7 mouse cellular contexts compared by ENCODE assay signal in genomic region chr12:56696174-56697010, GRCm38 (mm10). TPM values are rescaled to one million over a fixed set of nuclear protein-coding genes. Genes with fewer than 3 reads are reported as not detected.
DNase-seq lines count a peak whose midpoint lies in the region; ATAC-seq and TF ChIP-seq lines count a peak whose summit lies in the region.

No protein-coding gene starts in this region.

- peak overlapping the region; percentile 47 for H3K4me2 ChIP-seq in forebrain, embryonic 12.5 days
- H3K4me2 ChIP-seq in liver, embryonic 14.5 days (ENCODE audit: low read depth): peak overlapping the region; percentile 8

- no peak for TF ChIP-seq CTCF in liver, embryonic 14.5 days (IDR thresholded peaks at IDR 0.05; ENCODE audit: low read depth)

- no peak for ATAC-seq in megakaryocyte, adult 5-6 weeks (ENCODE audit: poor library complexity, severe bottlenecking)
- no peak for ATAC-seq in forebrain, embryonic 12.5 days (ENCODE audit: low FRiP score)
- ATAC-seq in liver, embryonic 14.5 days (ENCODE audit: insufficient read depth): no peak

- H3K36me3 ChIP-seq in megakaryocyte, embryonic 14.5 days (replicated peaks; ENCODE audit: low read length): no peaks in the 10 kb centered on the region
- no peaks in the 10 kb centered on the region for H3K36me3 ChIP-seq in forebrain, embryonic 12.5 days (replicated peaks)
- no peaks in the 10 kb centered on the region for H3K36me3 ChIP-seq in liver, embryonic 14.5 days (replicated peaks; ENCODE audit: control insufficient read depth, insufficient read depth, low read depth)

- DNase-seq in liver, embryonic 14.5 days (ENCODE audit: low read depth in 3 of 3, low spot score in 3 of 3): no peak
- DNase-seq in yolk sac, embryonic 10.5 days (ENCODE audit: low spot score): peak; percentile 24
- DNase-seq in ovary, postnatal 36 days (ENCODE audit: low spot score): no peak
- no peak for DNase-seq in spleen, postnatal 10 days (ENCODE audit: low spot score in 2 of 2)

- H3K9me3 ChIP-seq in megakaryocyte, embryonic 14.5 days: peaks cover 49% of the 10 kb centered on the region
- H3K9me3 ChIP-seq in forebrain, embryonic 12.5 days: no peaks in the 10 kb centered on the region
- H3K9me3 ChIP-seq in liver, embryonic 14.5 days (ENCODE audit: control insufficient read depth, low read length): no peaks in the 10 kb centered on the region

- peaks cover 94% of the 10 kb centered on the region for H3K27me3 ChIP-seq in megakaryocyte, embryonic 14.5 days (replicated peaks)
- peaks cover 94% of the 10 kb centered on the region for H3K27me3 ChIP-seq in forebrain, embryonic 12.5 days
- peaks cover 98% of the 10 kb centered on the region for H3K27me3 ChIP-seq in liver, embryonic 14.5 days (ENCODE audit: control insufficient read depth, insufficient read depth, low read length)

- WGBS in forebrain, embryonic 12.5 days: under 1% methylated on average over 57 of the region's 57 CpGs
- 2% methylated on average over 57 of the region's 57 CpGs for WGBS in liver, embryonic 14.5 days (ENCODE audit: insufficient replicate concordance)

- peaks cover 44% of the 10 kb centered on the region for H3K4me1 ChIP-seq in megakaryocyte, embryonic 14.5 days
- peaks cover 32% of the 10 kb centered on the region for H3K4me1 ChIP-seq in forebrain, embryonic 12.5 days
- H3K4me1 ChIP-seq in liver, embryonic 14.5 days (replicated peaks; ENCODE audit: control insufficient read depth in 2 of 2, insufficient read depth in 2 of 2, low read length in 1 of 2): no peaks in the 10 kb centered on the region

- H3K27ac ChIP-seq in forebrain, embryonic 12.5 days: no peak overlapping the region
- no peak overlapping the region for H3K27ac ChIP-seq in liver, embryonic 14.5 days

- TF ChIP-seq EP300 in liver, embryonic 14.5 days (IDR thresholded peaks at IDR 0.05; ENCODE audit: low read depth): no peak

- H3K9ac ChIP-seq in forebrain, embryonic 12.5 days: no peak overlapping the region
- H3K9ac ChIP-seq in liver, embryonic 14.5 days (replicated peaks): no peak overlapping the region

- peak overlapping the region; percentile 80 for H3K4me3 ChIP-seq in megakaryocyte, embryonic 14.5 days (replicated peaks)
- H3K4me3 ChIP-seq in forebrain, embryonic 12.5 days (replicated peaks): peak overlapping the region; percentile 29
- peak overlapping the region in 1 of 2 experiments; percentile 4; a peak in 1 of 4 replicates for H3K4me3 ChIP-seq in liver, embryonic 14.5 days (ENCODE audit: insufficient read depth in 1 of 2, low read depth in 2 of 2, low read length in 2 of 2)

RNA-seq across cellular contexts. Expression of gene Pax9, which starts 4.8 kb away (rescaled TPM):
- not detected in 2 replicates for polyA plus RNA-seq in megakaryocyte, embryonic 14.5 days (2012; ENCODE audit: insufficient read depth, low replicate concordance)
- total RNA-seq in megakaryocyte, adult 5-6 weeks (2015): not detected in 2 replicates
- total RNA-seq in megakaryocyte, adult 5-6 weeks (2017): not detected in 2 replicates
- 1.1 and 1.2 TPM in 2 replicates for polyA plus RNA-seq in forebrain, embryonic 12.5 days (2016; fragmentation: Nextera tagmentation; extraction: Ambion mirVana)
- 0.01 and 0.04 TPM in 2 replicates for polyA plus RNA-seq in liver, embryonic 14.5 days (2012; rRNA removed)
- 0.09 TPM in 2 replicates for polyA plus RNA-seq in liver, embryonic 14.5 days (2014; fragmentation: Nextera tagmentation; extraction: Ambion mirVana)
